Mouse (Mus musculus): Measurements from ENCODE around the gene Ankrd33. TPM values are rescaled to one million over a fixed set of nuclear protein-coding genes. Genes with fewer than 3 reads are reported as not detected.
A peak's percentile ranks its signal among the peaks of the same experiment; 100 is the strongest.

Gene Ankrd33
- total and polyA plus RNA-seq, 3 experiments, result not detected

DNA sequence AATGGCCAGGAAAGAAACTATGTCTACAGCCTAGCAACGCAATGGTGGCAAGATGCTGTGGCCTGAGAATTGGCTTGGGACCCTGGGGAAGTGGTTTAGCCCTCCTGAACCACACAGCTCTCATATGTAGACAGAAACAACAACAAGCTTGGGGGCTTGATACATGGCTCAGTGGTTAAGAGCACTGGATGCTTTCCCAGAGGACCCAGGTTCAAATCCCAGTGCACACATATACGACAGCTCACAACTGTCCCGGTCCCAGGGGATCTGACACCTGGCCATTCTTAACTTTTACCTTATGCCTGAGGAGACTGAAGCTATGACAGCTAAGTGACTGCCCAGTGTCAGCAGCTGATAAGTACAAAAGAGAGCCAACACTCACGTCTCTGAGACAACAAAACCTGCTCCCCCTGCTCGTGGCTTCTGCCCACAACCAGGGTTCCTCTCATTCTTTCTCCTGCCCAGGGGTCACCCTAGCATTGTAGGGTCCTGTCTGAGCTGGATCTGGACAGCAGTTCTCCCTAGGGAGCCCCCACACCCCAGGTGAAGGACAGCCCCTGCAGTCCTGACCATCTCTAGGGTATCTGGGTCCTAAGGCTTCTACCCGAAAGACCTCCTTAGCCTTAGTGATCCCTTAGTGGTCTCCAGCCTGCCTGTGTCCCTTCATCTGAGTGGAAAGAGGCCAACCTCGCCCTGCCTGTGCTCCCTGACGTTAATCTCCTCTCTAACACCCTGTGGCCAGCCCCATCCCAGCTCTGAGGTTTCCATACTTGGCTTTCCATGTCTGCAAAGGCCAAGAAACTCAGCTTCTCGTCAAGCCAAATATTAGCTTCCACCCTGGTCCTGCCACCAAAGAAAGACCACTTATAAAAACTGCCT is 6.1 kb downstream of the Ankrd33 start (continued):
- no peak for TF ChIP-seq TBP (IDR thresholded peaks at IDR 0.05; ENCODE audit: low read depth, low read length)

GRCm38 (mm10) chr15:101122290-101122589 is 6.7 kb downstream of the Ankrd33 start:
- Histone ChIP-seq H3K27me3 (ENCODE audit: control insufficient read depth in 1 of 2, insufficient read depth in 2 of 2, low read length in 2 of 2) (peaks cover 4 to 7% of the 10 kb centered on the region in 2 experiments), H3K36me3 (ENCODE audit: control insufficient read depth in 1 of 2, insufficient read depth in 2 of 2, low read length in 2 of 2) (no peaks in the 10 kb centered on the region)
- peak; percentile 44 for DNase-seq (ENCODE audit: low read depth, low spot score)

DNA sequence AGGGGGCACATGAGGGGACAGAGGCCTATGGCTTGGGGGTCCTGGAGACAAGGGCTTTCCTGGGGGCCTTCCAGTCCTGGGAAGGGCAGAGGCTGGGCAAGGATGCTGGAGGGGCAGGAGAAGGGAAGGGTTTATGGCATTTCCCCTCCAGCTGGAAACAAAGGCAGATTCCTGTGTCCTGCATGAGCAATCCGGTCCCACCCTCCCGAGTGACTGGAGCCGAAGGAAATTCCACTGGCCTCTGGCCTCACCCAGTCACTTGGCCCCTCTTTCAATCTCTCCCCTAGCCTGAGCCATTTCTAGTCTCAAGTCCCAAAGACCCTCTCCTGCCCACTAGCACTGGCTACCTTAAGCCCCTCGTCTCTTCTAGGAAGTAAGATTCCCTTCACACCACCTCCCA is 7.6 kb downstream of the Ankrd33 start:
- Histone ChIP-seq H3K79me2 (ENCODE audit: control insufficient read depth, insufficient read depth, low read length, poor library complexity) (no peaks in the 10 kb centered on the region), H3K9me3 (replicated peaks; ENCODE audit: insufficient read depth, low read length) (no peaks in the 10 kb centered on the region), H3K4me3 (ENCODE audit: control insufficient read depth in 1 of 2, insufficient read depth in 1 of 2, low read depth in 2 of 2, low read length in 2 of 2) (no peak overlapping the region), H3K27ac (ENCODE audit: control insufficient read depth, low read depth, low read length) (no peak overlapping the region), H3K4me1 (ENCODE audit: control insufficient read depth in 1 of 2, insufficient read depth in 2 of 2, low read length in 2 of 2) (no peaks in the 10 kb centered on the region), H3K36me3 (ENCODE audit: control insufficient read depth in 1 of 2, insufficient read depth in 2 of 2, low read length in 2 of 2) (no peaks in the 10 kb centered on the region), H3K27me3 (ENCODE audit: control insufficient read depth in 1 of 2, insufficient read depth in 2 of 2, low read length in 2 of 2) (peaks cover 4 to 7% of the 10 kb centered on the region in 2 experiments), H3K9ac (ENCODE audit: control insufficient read depth, low read depth, low read length, poor library complexity, severe bottlenecking) (no peak overlapping the region)
- no peak for TF ChIP-seq TCF12 (IDR thresholded peaks at IDR 0.05; ENCODE audit: low read depth, low read length)
- TF ChIP-seq NELFE (IDR thresholded peaks at IDR 0.05; ENCODE audit: low read depth, low read length), result no peak
- TF ChIP-seq RCOR1 (IDR thresholded peaks at IDR 0.05; ENCODE audit: low read depth, low read length), result no peak
- TF ChIP-seq ZC3H11A (IDR thresholded peaks at IDR 0.05; ENCODE audit: low read depth, low read length), result no peak
- no peak for TF ChIP-seq TAL1 (IDR thresholded peaks at IDR 0.05; ENCODE audit: low read length)
- no peak for TF ChIP-seq CHD1 (IDR thresholded peaks at IDR 0.05; ENCODE audit: low read depth, low read length)
- TF ChIP-seq TBP (IDR thresholded peaks at IDR 0.05; ENCODE audit: low read depth, low read length), result no peak
- no peak for TF ChIP-seq MAZ (IDR thresholded peaks at IDR 0.05; ENCODE audit: low read depth, low read length)
- no peak for TF ChIP-seq E2F4 (IDR thresholded peaks at IDR 0.05; ENCODE audit: borderline replicate concordance, low read depth, low read length)
- TF ChIP-seq BHLHE40 (IDR thresholded peaks at IDR 0.05; ENCODE audit: borderline replicate concordance, low read depth, low read length), result no peak
- TF ChIP-seq JUND (IDR thresholded peaks at IDR 0.05; ENCODE audit: low read depth, low read length), result no peak
- no peak for TF ChIP-seq RAD21 (IDR thresholded peaks at IDR 0.05; ENCODE audit: low read depth, low read length)
- TF ChIP-seq GABPA (IDR thresholded peaks at IDR 0.05; ENCODE audit: low read depth, low read length), result no peak
- DNase-seq (ENCODE audit: low read depth, low spot score), result no peak

More at GRCm38 (mm10) chr15:101122290-101122589, 6.7 kb downstream of the Ankrd33 start:
- TF ChIP-seq BHLHE40 (IDR thresholded peaks at IDR 0.05; ENCODE audit: borderline replicate concordance, low read depth, low read length) (no peak), CTCF (IDR thresholded peaks at IDR 0.05 in 2 of 3, conservative IDR thresholded peaks at IDR 0.05 in 1 of 3; ENCODE audit: control insufficient read depth in 1 of 3, insufficient read depth in 1 of 3, low read depth in 2 of 3, low read length in 3 of 3, poor library complexity in 1 of 3, severe bottlenecking in 1 of 3) (no peak), TCF12 (IDR thresholded peaks at IDR 0.05; ENCODE audit: low read depth, low read length) (no peak), MXI1 (IDR thresholded peaks at IDR 0.05; ENCODE audit: low read depth, low read length) (no peak), KAT2A (conservative IDR thresholded peaks at IDR 0.05; ENCODE audit: low read depth, low read length) (no peak), ELF1 (IDR thresholded peaks at IDR 0.05; ENCODE audit: low read depth, low read length) (no peak), NRF1 (IDR thresholded peaks at IDR 0.05; ENCODE audit: insufficient read depth, low read depth, low read length, poor library complexity, severe bottlenecking) (no peak), MAX (IDR thresholded peaks at IDR 0.05; ENCODE audit: low read length) (no peak), USF1 (IDR thresholded peaks at IDR 0.05; ENCODE audit: low read depth, low read length) (no peak), GATA1 (IDR thresholded peaks at IDR 0.05; ENCODE audit: low read depth, low read length) (no peak)
- H3K4me1 ChIP-seq (ENCODE audit: control insufficient read depth in 1 of 2, insufficient read depth in 2 of 2, low read length in 2 of 2), result no peaks in the 10 kb centered on the region
- no peaks in the 10 kb centered on the region for H3K79me2 ChIP-seq (ENCODE audit: control insufficient read depth, insufficient read depth, low read length, poor library complexity)
- no peak overlapping the region for H3K4me3 ChIP-seq (ENCODE audit: control insufficient read depth in 1 of 2, insufficient read depth in 1 of 2, low read depth in 2 of 2, low read length in 2 of 2)
- no peak overlapping the region for H3K27ac ChIP-seq (ENCODE audit: control insufficient read depth, low read depth, low read length)
- H3K9me3 ChIP-seq (replicated peaks; ENCODE audit: insufficient read depth, low read length), result no peaks in the 10 kb centered on the region
- H3K9ac ChIP-seq (ENCODE audit: control insufficient read depth, low read depth, low read length, poor library complexity, severe bottlenecking), result no peak overlapping the region
